Mouse (Mus musculus): ENCODE results near the gene Zscan2.

DNA sequence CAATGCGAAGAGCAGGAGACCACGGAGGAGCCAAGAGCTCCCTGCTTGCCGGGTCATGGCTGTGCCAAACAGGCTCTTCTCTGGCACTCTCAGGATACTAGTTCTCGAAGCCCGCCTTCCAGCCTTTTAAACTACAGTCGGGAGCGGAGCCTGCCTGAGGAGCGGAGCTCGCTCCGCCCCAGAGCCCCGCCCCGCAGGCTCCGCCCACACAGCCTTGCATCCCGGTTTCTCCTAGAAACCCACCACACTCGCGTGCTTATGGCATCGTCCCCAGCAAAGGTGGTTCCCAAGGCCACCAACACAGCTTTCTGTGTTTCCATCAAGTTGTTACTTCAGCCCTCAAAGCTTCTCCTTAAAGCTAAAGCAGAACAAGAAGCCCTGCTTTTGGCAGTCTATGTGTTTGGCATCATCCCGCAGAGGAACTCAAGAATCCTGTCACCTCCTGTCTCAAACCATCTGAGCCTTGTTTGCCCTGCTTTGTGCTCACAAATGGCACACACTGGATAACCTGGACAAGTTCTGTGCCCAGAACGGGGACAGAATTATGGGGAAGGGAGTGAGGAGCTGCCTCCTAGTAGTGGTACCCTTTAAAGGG is 44.3 kb downstream of the Zscan2 start, which contains the start of gene Nmb:
- TF ChIP-seq ZKSCAN1 (IDR thresholded peaks at IDR 0.05; ENCODE audit: borderline replicate concordance, low read depth, low read length) (no peak), ELF1 (IDR thresholded peaks at IDR 0.05; ENCODE audit: low read depth, low read length) (no peak), CTCF (conservative IDR thresholded peaks at IDR 0.05 in 1 of 2, IDR thresholded peaks at IDR 0.05 in 1 of 2; ENCODE audit: low read depth in 2 of 2, low read length in 2 of 2) (no peak), POLR2A (IDR thresholded peaks at IDR 0.05; ENCODE audit: low read depth, low read length) (no peak), RCOR1 (conservative IDR thresholded peaks at IDR 0.05; ENCODE audit: low read depth, low read length) (no peak)

Data from CH12.LX (cell line).